Mouse (Mus musculus): Measurements from ENCODE around the gene Fhit.

DNA sequence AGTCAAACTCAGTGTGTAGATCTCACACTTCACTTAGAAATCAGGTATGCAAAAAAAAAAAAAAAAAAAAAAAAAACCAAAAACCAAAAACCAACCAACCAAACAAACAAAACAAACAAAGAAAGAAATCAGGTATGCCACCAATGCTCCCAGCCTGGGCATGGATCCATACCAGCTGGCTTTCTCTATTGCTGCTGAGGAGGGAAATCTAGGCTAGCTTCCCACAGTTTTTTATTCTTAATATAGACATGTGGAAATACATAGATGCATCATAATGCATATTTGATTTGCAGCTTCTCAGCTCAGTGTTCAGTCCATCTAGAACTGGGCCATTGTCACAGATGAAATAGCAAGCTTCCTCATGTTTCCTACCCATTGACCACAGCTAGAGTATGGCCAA is 439.3 kb downstream of the Fhit start:
- TF ChIP-seq GATA1 (IDR thresholded peaks at IDR 0.05; ENCODE audit: low read length) (no peak), TAL1 (IDR thresholded peaks at IDR 0.05; ENCODE audit: low read length) (no peak)

Measured in erythroblast, embryonic 14.5 days (primary cell).